Mouse (Mus musculus): ENCODE data around the gene Tas2r102. TPM values are rescaled to one million over a fixed set of nuclear protein-coding genes. Genes with fewer than 3 reads are reported as not detected.

Tas2r102 gene
- not detected in 2 replicates for polyA plus RNA-seq (2012; rRNA removed)

DNA sequence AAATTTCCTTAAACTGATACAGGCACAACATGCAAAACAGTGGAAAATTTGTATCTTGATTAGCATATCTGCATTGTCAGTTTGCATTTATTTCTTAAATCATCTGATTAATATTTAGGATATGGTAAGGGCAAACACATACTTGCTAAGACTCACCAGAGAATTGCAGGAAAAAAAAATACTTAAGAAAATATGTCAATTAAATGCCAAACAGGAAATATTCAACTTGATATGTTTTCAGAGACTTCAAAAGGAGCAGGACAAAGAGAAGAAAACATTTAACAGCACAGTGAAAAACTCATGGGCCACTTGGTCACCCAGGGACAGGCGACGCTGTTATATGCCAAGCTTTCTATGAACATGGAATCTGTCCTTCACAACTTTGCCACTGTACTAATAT is at the start of gene Tas2r102:
Gene Tas2r102 (plus strand): TSS at position 301 of the 400 bp plus-strand sequence.
- DNase-seq: no peak
- no peak within 1 kb of the TSS for H3K4me3 ChIP-seq (replicated peaks; ENCODE audit: extremely low read depth, low read depth, low read length)
- TF ChIP-seq POLR2A (IDR thresholded peaks at IDR 0.05; ENCODE audit: borderline replicate concordance, extremely low read depth, low read depth, low read length) (no peak), CTCF (IDR thresholded peaks at IDR 0.05; ENCODE audit: insufficient read depth, low read length) (no peak)
- H3K4me1 ChIP-seq (ENCODE audit: control insufficient read depth, insufficient read depth, low read length): no peaks in the 10 kb centered on the region
- 92% methylated on average over 2 of the region's 2 CpGs for WGBS

DNA sequence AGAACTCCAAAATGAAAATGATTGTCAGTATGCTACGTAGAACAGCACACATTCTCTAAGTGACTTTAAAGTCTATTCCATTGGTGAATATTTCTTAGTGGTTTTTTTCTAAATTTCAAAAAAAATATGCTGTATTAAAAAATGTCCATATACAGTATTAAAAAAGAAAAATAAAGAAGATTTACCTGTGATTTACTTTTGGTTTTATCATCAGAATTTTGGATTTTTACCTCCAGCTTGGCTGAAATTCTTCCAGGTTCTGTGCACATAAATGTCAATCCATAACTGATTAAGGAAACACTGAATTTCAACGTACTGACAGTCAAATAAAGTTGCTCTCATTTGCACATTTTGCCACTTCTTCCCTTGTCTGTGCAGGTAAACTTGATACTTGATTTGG is 24.0 kb upstream of the Tas2r102 start, which contains the start of gene Tas2r115:
Gene Tas2r115 (minus strand): TSS at position 101 of the 400 bp plus-strand sequence.
- H3K4me1 ChIP-seq (ENCODE audit: control insufficient read depth, insufficient read depth, low read length): no peaks in the 10 kb centered on the region
- WGBS: 60% methylated on average over 2 of the region's 2 CpGs
- no peak for TF ChIP-seq CTCF (IDR thresholded peaks at IDR 0.05; ENCODE audit: insufficient read depth, low read length)

DNA sequence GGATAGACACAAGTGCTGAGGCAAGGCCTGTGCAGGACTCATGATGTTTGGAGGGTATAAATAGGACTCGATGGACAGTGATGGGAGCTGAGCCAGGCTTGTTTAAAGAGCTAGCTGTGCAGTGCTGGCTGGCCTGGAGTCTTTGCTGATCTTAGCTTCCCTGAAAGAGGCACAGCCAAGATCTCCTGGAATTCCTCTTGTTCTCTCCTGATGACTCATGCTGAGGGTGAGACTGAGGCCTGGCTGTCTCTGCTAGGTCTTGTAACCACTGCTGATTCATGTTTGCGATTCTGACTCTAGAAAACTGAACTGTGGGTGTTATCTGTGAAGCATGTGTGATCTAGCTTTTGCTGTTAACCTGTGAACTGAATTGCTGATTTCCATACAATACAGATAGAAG is 11.7 kb upstream of the Tas2r102 start:
- Histone ChIP-seq H3K4me1 (ENCODE audit: control insufficient read depth, insufficient read depth, low read length) (no peaks in the 10 kb centered on the region), H3K4me3 (replicated peaks; ENCODE audit: extremely low read depth, low read depth, low read length) (no peak overlapping the region)
- 73% methylated on average over 2 of the region's 2 CpGs for WGBS
- no peak for TF ChIP-seq CTCF (IDR thresholded peaks at IDR 0.05; ENCODE audit: insufficient read depth, low read length)
- TF ChIP-seq POLR2A (IDR thresholded peaks at IDR 0.05; ENCODE audit: borderline replicate concordance, extremely low read depth, low read depth, low read length): no peak
- no peak for DNase-seq

More for the DNA sequence above, 24.0 kb upstream of the Tas2r102 start, which contains the start of gene Tas2r115:
- DNase-seq: no peak
- no peak within 1 kb of the TSS for H3K4me3 ChIP-seq (replicated peaks; ENCODE audit: extremely low read depth, low read depth, low read length)

DNA sequence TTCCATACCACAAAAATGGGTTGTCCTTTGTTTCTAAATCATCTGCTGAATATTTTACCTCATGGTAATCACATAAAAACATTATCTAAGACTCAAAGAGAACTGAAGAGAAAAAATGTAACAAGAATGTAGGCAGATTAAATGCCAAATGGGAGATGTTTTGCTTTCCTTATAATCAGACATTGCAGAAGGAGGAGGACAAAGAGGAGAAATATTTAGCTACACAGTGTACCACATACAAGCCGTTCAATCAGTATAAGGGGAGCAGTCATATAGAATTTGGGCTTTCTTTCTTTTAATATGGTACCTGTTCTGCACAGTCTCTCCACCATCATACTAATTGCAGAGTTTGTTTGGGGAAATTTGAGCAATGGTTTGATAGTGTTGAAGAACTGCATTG is 7.5 kb upstream of the Tas2r102 start, which contains the start of gene Tas2r124:
Gene Tas2r124 (plus strand): TSS at position 301 of the 400 bp plus-strand sequence.
- TF ChIP-seq CTCF (IDR thresholded peaks at IDR 0.05; ENCODE audit: insufficient read depth, low read length) (no peak), POLR2A (IDR thresholded peaks at IDR 0.05; ENCODE audit: borderline replicate concordance, extremely low read depth, low read depth, low read length) (no peak)
- WGBS: 73% methylated on average over 1 of the region's 1 CpGs
- no peak for DNase-seq
- H3K4me1 ChIP-seq (ENCODE audit: control insufficient read depth, insufficient read depth, low read length): no peaks in the 10 kb centered on the region
- no peak within 1 kb of the TSS for H3K4me3 ChIP-seq (replicated peaks; ENCODE audit: extremely low read depth, low read depth, low read length)

DNA sequence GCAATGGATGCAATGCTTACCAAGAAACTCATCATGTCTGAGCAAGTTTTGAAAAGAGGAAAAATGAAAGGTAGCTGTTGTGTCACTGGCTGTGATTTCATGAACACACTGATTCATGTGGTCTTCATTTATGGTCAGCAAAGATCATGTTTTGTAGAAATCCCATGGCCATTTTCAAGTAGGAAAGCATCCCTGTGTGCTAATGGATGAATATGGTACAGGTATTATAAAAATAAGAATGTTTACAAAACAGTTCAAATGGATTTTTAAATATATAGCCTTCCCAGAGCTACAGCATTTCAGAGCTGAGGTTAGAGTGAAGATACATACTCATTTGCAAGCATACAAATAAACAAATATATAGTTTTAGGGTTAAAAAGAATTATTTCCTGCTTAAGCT is 16.1 kb downstream of the Tas2r102 start, which contains the start of gene Tas2r136:
Gene Tas2r136 (minus strand): TSS at position 101 of the 400 bp plus-strand sequence.
- no peak within 1 kb of the TSS for H3K4me3 ChIP-seq (replicated peaks; ENCODE audit: extremely low read depth, low read depth, low read length)
- TF ChIP-seq POLR2A (IDR thresholded peaks at IDR 0.05; ENCODE audit: borderline replicate concordance, extremely low read depth, low read depth, low read length): no peak
- TF ChIP-seq CTCF (IDR thresholded peaks at IDR 0.05; ENCODE audit: insufficient read depth, low read length): no peak
- DNase-seq: no peak
- no peaks in the 10 kb centered on the region for H3K4me1 ChIP-seq (ENCODE audit: control insufficient read depth, insufficient read depth, low read length)

DNA sequence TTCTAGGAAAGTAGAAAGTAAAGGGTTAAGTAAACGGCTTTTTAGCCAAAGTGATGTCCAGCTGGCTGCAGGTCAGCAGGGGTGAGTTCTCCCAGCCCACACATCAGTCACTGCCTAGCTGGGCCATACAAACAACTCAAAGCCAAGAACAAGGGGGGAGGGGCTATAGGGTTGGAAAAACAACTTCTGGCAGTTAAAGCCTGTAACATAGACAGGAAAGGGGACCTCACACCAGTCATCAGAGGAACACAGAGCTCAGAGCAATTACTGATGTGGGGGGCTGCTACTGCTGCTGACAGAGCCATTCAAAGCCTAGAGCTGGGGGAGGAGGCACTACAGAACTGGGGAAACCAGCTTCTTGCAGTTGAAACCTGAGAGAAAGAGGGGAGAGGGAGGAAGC is 33.5 kb downstream of the Tas2r102 start:
- no peak for TF ChIP-seq POLR2A (IDR thresholded peaks at IDR 0.05; ENCODE audit: borderline replicate concordance, extremely low read depth, low read depth, low read length)
- no peak for TF ChIP-seq CTCF (IDR thresholded peaks at IDR 0.05; ENCODE audit: insufficient read depth, low read length)
- DNase-seq: no peak
- H3K4me3 ChIP-seq (replicated peaks; ENCODE audit: extremely low read depth, low read depth, low read length): no peak overlapping the region
- H3K4me1 ChIP-seq (ENCODE audit: control insufficient read depth, insufficient read depth, low read length): no peaks in the 10 kb centered on the region
- WGBS: 11% methylated on average over 1 of the region's 1 CpGs

DNA sequence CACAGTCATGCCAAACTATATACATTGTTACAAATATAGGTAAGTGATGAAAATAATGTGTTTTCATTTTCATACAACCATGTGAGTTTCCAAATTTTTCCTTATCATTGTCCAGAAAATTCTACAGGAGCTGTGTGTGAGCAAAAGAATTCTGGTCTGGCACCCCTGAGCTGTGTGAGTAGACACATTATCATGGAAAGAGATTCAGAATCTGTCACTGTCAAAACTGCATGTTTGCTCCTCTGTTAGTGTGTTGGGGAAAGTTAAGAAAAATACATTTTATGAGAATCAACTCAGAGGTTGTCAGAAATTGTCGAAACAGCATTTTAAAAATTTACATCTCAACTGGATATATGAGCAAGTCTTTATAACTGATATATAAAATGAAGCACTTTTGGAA is 40.6 kb downstream of the Tas2r102 start, which contains the start of gene Tas2r117:
Gene Tas2r117 (plus strand): TSS at position 301 of the 400 bp plus-strand sequence.
- 65% methylated on average over 1 of the region's 1 CpGs for WGBS
- H3K4me3 ChIP-seq (replicated peaks; ENCODE audit: extremely low read depth, low read depth, low read length): no peak within 1 kb of the TSS
- no peak for TF ChIP-seq POLR2A (IDR thresholded peaks at IDR 0.05; ENCODE audit: borderline replicate concordance, extremely low read depth, low read depth, low read length)
- no peak for DNase-seq
- H3K4me1 ChIP-seq (ENCODE audit: control insufficient read depth, insufficient read depth, low read length): no peaks in the 10 kb centered on the region

Other genes with a start within 250 kb of the Tas2r102 start
- gene Prh1, start 192.3 kb upstream of the Tas2r102 start, polyA plus RNA-seq (2012; rRNA removed): not detected in 2 replicates
- not detected in 2 replicates for gene Prp2, start 166.2 kb upstream of the Tas2r102 start, polyA plus RNA-seq (2012; rRNA removed)
- gene A630073D07Rik, start 110.6 kb upstream of the Tas2r102 start, polyA plus RNA-seq (2012; rRNA removed): not detected in 2 replicates
- gene Tas2r120, start 105.2 kb upstream of the Tas2r102 start, polyA plus RNA-seq (2012; rRNA removed): not detected in 2 replicates
- gene Tas2r121, start 61.1 kb upstream of the Tas2r102 start, polyA plus RNA-seq (2012; rRNA removed): not detected in 2 replicates
- not detected in 2 replicates for gene Tas2r122, start 50.2 kb upstream of the Tas2r102 start, polyA plus RNA-seq (2012; rRNA removed)
- gene Tas2r115, start 24.1 kb upstream of the Tas2r102 start, polyA plus RNA-seq (2012; rRNA removed): not detected in 2 replicates
- gene Tas2r124, start 7.4 kb upstream of the Tas2r102 start, polyA plus RNA-seq (2012; rRNA removed): not detected in 2 replicates
- gene Tas2r136, start 16.0 kb downstream of the Tas2r102 start, polyA plus RNA-seq (2012; rRNA removed): not detected in 2 replicates
- not detected in 2 replicates for gene Tas2r117, start 40.7 kb downstream of the Tas2r102 start, polyA plus RNA-seq (2012; rRNA removed)
- gene Tas2r123, start 85.0 kb downstream of the Tas2r102 start, polyA plus RNA-seq (2012; rRNA removed): not detected in 2 replicates
- gene Tas2r116, start 93.3 kb downstream of the Tas2r102 start, polyA plus RNA-seq (2012; rRNA removed): not detected in 2 replicates
- gene Tas2r110, start 105.9 kb downstream of the Tas2r102 start, polyA plus RNA-seq (2012; rRNA removed): not detected in 2 replicates
- gene Tas2r113, start 130.9 kb downstream of the Tas2r102 start, polyA plus RNA-seq (2012; rRNA removed): not detected in 2 replicates
- gene Tas2r125, start 147.5 kb downstream of the Tas2r102 start, polyA plus RNA-seq (2012; rRNA removed): not detected in 2 replicates
- gene Tas2r129, start 189.0 kb downstream of the Tas2r102 start, polyA plus RNA-seq (2012; rRNA removed): not detected in 2 replicates
- not detected in 2 replicates for gene Tas2r131, start 195.8 kb downstream of the Tas2r102 start, polyA plus RNA-seq (2012; rRNA removed)
- gene Tas2r109, start 218.8 kb downstream of the Tas2r102 start, polyA plus RNA-seq (2012; rRNA removed): not detected in 2 replicates